In the genomic region with DNA sequence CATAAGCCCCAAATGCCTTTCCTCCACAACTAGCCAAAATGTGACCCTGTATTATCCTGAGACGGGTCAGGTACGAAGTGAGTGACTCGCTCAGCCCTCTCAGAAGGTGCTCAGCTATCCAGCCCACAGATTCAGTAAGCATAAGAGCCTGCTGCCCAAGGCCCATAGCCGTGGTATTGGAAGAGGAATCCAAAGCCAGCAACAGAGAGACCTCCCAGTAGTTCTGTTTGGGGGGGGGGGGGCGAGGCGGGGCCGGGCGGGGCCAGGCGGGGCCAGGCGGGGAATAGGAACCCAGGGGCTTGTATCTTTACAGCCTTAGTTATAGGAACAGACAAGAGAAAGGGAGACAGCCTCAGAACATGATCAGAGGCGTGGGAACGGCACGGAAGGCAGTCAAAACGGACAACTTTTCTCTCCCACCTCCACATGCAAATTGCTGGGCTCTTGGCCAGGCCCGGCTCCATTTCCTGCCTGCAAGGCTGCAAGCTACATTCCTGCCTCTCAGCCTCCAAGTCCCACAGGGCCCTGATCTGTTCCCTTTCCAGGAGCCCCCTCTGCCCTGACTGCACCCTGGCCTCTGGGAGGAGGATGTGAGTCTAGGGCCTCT, we compare ENCODE assay signal across 7 mouse cellular contexts. TPM values are rescaled to one million over a fixed set of nuclear protein-coding genes. Genes with fewer than 3 reads are reported as not detected.
A peak's percentile ranks its signal among the peaks of the same experiment; 100 is the strongest.
DNase-seq lines count a peak whose midpoint lies in the region; ATAC-seq lines count a peak whose summit lies in the region.

No protein-coding gene starts in this region.

- H3K9ac ChIP-seq in heart, embryonic 12.5 days: peak overlapping the region; percentile 48
- H3K9ac ChIP-seq in kidney, embryonic 14.5 days (ENCODE audit: low read depth, low read length): peak overlapping the region; percentile 37; the same call in 1 of the 2 replicates
- H3K9ac ChIP-seq in midbrain, embryonic 16.5 days (ENCODE audit: low read depth, low read length): no peak overlapping the region

- ATAC-seq in heart, embryonic 12.5 days (ENCODE audit: insufficient number of reproducible peaks, low FRiP score): peak; percentile 58
- peak; percentile 54 for ATAC-seq in kidney, embryonic 14.5 days (ENCODE audit: low FRiP score, low TSS enrichment)
- no peak for ATAC-seq in midbrain, embryonic 16.5 days

- DNase-seq in adrenal gland, postnatal 14 days: peak; percentile 85
- DNase-seq in forebrain, embryonic 10.5 days (ENCODE audit: extremely low spot score, low spot score): no peak
- peak; percentile 68 for DNase-seq in limb, embryonic 10.5 days (ENCODE audit: low spot score)
- peak; percentile 85 for DNase-seq in testis, postnatal 10 days (ENCODE audit: low spot score)

- H3K4me3 ChIP-seq in forebrain, embryonic 10.5 days: peak overlapping the region; percentile 26; the same call in 1 of the 2 replicates
- peak overlapping the region; percentile 19 for H3K4me3 ChIP-seq in heart, embryonic 12.5 days
- peak overlapping the region; percentile 6; the same call in 1 of the 2 replicates for H3K4me3 ChIP-seq in kidney, embryonic 14.5 days (ENCODE audit: low read length)
- H3K4me3 ChIP-seq in limb, embryonic 10.5 days: peak overlapping the region; percentile 31
- H3K4me3 ChIP-seq in midbrain, embryonic 16.5 days (ENCODE audit: low read depth, low read length): no peak overlapping the region

- H3K27me3 ChIP-seq in forebrain, embryonic 10.5 days (ENCODE audit: poor library complexity, severe bottlenecking): peaks cover 72% of the 10 kb centered on the region
- peaks cover 26% of the 10 kb centered on the region for H3K27me3 ChIP-seq in heart, embryonic 12.5 days (replicated peaks)
- H3K27me3 ChIP-seq in kidney, embryonic 14.5 days (ENCODE audit: control insufficient read depth, insufficient read depth, low read length): no peaks in the 10 kb centered on the region
- H3K27me3 ChIP-seq in limb, embryonic 10.5 days (ENCODE audit: low read depth, poor library complexity, severe bottlenecking): peaks cover 11% of the 10 kb centered on the region
- H3K27me3 ChIP-seq in midbrain, embryonic 16.5 days (ENCODE audit: control insufficient read depth, insufficient read depth, low read depth, low read length): peaks cover 11% of the 10 kb centered on the region

- H3K4me2 ChIP-seq in heart, embryonic 12.5 days: peak overlapping the region; percentile 60
- H3K4me2 ChIP-seq in kidney, embryonic 14.5 days (replicated peaks; ENCODE audit: low read depth, low read length): peak overlapping the region; percentile 31
- 0 out of 2 replicates have a peak overlapping the region, but pooled peaks have one; percentile 5 for H3K4me2 ChIP-seq in midbrain, embryonic 16.5 days (ENCODE audit: low read length)

- 26% methylated on average over 15 of the region's 15 CpGs for WGBS in forebrain, embryonic 10.5 days
- 17% methylated on average over 15 of the region's 15 CpGs for WGBS in heart, embryonic 12.5 days
- WGBS in kidney, embryonic 14.5 days: 12% methylated on average over 15 of the region's 15 CpGs
- 20% methylated on average over 15 of the region's 15 CpGs for WGBS in limb, embryonic 10.5 days
- WGBS in midbrain, embryonic 16.5 days: 23% methylated on average over 15 of the region's 15 CpGs

- H3K27ac ChIP-seq in forebrain, embryonic 10.5 days: peak overlapping the region; percentile 75
- H3K27ac ChIP-seq in heart, embryonic 12.5 days (ENCODE audit: poor library complexity, severe bottlenecking): peak overlapping the region; percentile 87
- H3K27ac ChIP-seq in kidney, embryonic 14.5 days (ENCODE audit: low read depth, low read length): peak overlapping the region; percentile 95
- H3K27ac ChIP-seq in limb, embryonic 10.5 days: peak overlapping the region; percentile 87
- no peak overlapping the region for H3K27ac ChIP-seq in midbrain, embryonic 16.5 days (ENCODE audit: low read length)

- H3K4me1 ChIP-seq in forebrain, embryonic 10.5 days: peaks cover 81% of the 10 kb centered on the region
- peaks cover 61% of the 10 kb centered on the region for H3K4me1 ChIP-seq in heart, embryonic 12.5 days (replicated peaks)
- peaks cover 63% of the 10 kb centered on the region for H3K4me1 ChIP-seq in kidney, embryonic 14.5 days (ENCODE audit: control insufficient read depth, insufficient read depth, low read length)
- peaks cover 98% of the 10 kb centered on the region for H3K4me1 ChIP-seq in limb, embryonic 10.5 days
- no peaks in the 10 kb centered on the region for H3K4me1 ChIP-seq in midbrain, embryonic 16.5 days (ENCODE audit: control insufficient read depth, insufficient read depth, low read length)

- H3K36me3 ChIP-seq in forebrain, embryonic 10.5 days (replicated peaks): no peaks in the 10 kb centered on the region
- H3K36me3 ChIP-seq in heart, embryonic 12.5 days: 0 out of 2 replicates have a peak, but pooled peaks cover 6% of the 10 kb centered on the region
- peaks cover 4% of the 10 kb centered on the region; the same call in 1 of the 2 replicates for H3K36me3 ChIP-seq in kidney, embryonic 14.5 days (ENCODE audit: control insufficient read depth, insufficient read depth, low read length)
- H3K36me3 ChIP-seq in limb, embryonic 10.5 days: peaks cover 10% of the 10 kb centered on the region
- no peaks in the 10 kb centered on the region for H3K36me3 ChIP-seq in midbrain, embryonic 16.5 days (ENCODE audit: control insufficient read depth, insufficient read depth, low read length)

- H3K9me3 ChIP-seq in forebrain, embryonic 10.5 days: no peaks in the 10 kb centered on the region
- no peaks in the 10 kb centered on the region for H3K9me3 ChIP-seq in heart, embryonic 12.5 days (replicated peaks)
- H3K9me3 ChIP-seq in kidney, embryonic 14.5 days (ENCODE audit: control insufficient read depth, low read length): no peaks in the 10 kb centered on the region
- H3K9me3 ChIP-seq in limb, embryonic 10.5 days (replicated peaks): no peaks in the 10 kb centered on the region
- H3K9me3 ChIP-seq in midbrain, embryonic 16.5 days (replicated peaks; ENCODE audit: control insufficient read depth, low read length, poor library complexity, severe bottlenecking): no peaks in the 10 kb centered on the region

RNA-seq across cellular contexts. Expression of gene Lrrc71, which starts 15.4 kb away (rescaled TPM):
- 0.56 and 0.60 TPM in 2 replicates for total RNA-seq in adrenal gland, postnatal 14 days (2021)
- polyA plus RNA-seq in forebrain, embryonic 10.5 days (2016; fragmentation: Nextera tagmentation; extraction: Ambion mirVana): 0.31 and 0.32 TPM in 2 replicates
- 0.30 and 0.46 TPM in 2 replicates for polyA plus RNA-seq in heart, embryonic 12.5 days (2016; fragmentation: Nextera tagmentation; extraction: Ambion mirVana)
- polyA plus RNA-seq in kidney, embryonic 14.5 days (2014; fragmentation: Nextera tagmentation; extraction: Ambion mirVana): 0.87 and 0.89 TPM in 2 replicates
- polyA plus RNA-seq in limb, embryonic 10.5 days (2016; fragmentation: Nextera tagmentation; extraction: Ambion mirVana): 0.31 and 0.43 TPM in 2 replicates
- 1.3 TPM in 2 replicates for polyA plus RNA-seq in midbrain, embryonic 16.5 days (2015; fragmentation: Nextera tagmentation; extraction: Ambion mirVana)

RNA-seq across cellular contexts. Expression of gene Ntrk1, which starts 31.2 kb away (rescaled TPM):
- 4.3 and 14.4 TPM in 2 replicates for total RNA-seq in adrenal gland, postnatal 14 days (2021)
- polyA plus RNA-seq in forebrain, embryonic 10.5 days (2016; fragmentation: Nextera tagmentation; extraction: Ambion mirVana): 0.38 and 0.46 TPM in 2 replicates
- 0.26 and 0.30 TPM in 2 replicates for polyA plus RNA-seq in heart, embryonic 12.5 days (2016; fragmentation: Nextera tagmentation; extraction: Ambion mirVana)
- 5.3 and 5.4 TPM in 2 replicates for polyA plus RNA-seq in kidney, embryonic 14.5 days (2014; fragmentation: Nextera tagmentation; extraction: Ambion mirVana)
- polyA plus RNA-seq in limb, embryonic 10.5 days (2016; fragmentation: Nextera tagmentation; extraction: Ambion mirVana): 0.28 and 0.29 TPM in 2 replicates
- 1.3 and 1.4 TPM in 2 replicates for polyA plus RNA-seq in midbrain, embryonic 16.5 days (2015; fragmentation: Nextera tagmentation; extraction: Ambion mirVana)

RNA-seq across cellular contexts. Expression of gene Insrr, which starts 33.0 kb away (rescaled TPM):
- total RNA-seq in adrenal gland, postnatal 14 days (2021): 0.70 and 2.2 TPM in 2 replicates
- polyA plus RNA-seq in forebrain, embryonic 10.5 days (2016; fragmentation: Nextera tagmentation; extraction: Ambion mirVana): 0.06 and 0.14 TPM in 2 replicates
- polyA plus RNA-seq in heart, embryonic 12.5 days (2016; fragmentation: Nextera tagmentation; extraction: Ambion mirVana): 0.21 TPM in 1 of 2 replicates, not detected in the other
- 0.95 and 0.97 TPM in 2 replicates for polyA plus RNA-seq in kidney, embryonic 14.5 days (2014; fragmentation: Nextera tagmentation; extraction: Ambion mirVana)
- 0.05 and 0.16 TPM in 2 replicates for polyA plus RNA-seq in limb, embryonic 10.5 days (2016; fragmentation: Nextera tagmentation; extraction: Ambion mirVana)
- 0.43 and 0.86 TPM in 2 replicates for polyA plus RNA-seq in midbrain, embryonic 16.5 days (2015; fragmentation: Nextera tagmentation; extraction: Ambion mirVana)

Comparison
In these comparisons a context has a peak if more than half of its experiments do, and no peak if none do; other contexts are left out.
1. H3K4me2 ChIP-seq: peak in every context shown above with its lines; median percentile 60 in heart, embryonic 12.5 days; 31 in kidney, embryonic 14.5 days; 5 in midbrain, embryonic 16.5 days.